Comparison of ENCODE assay signal across 11 mouse cellular contexts in the genomic region with DNA sequence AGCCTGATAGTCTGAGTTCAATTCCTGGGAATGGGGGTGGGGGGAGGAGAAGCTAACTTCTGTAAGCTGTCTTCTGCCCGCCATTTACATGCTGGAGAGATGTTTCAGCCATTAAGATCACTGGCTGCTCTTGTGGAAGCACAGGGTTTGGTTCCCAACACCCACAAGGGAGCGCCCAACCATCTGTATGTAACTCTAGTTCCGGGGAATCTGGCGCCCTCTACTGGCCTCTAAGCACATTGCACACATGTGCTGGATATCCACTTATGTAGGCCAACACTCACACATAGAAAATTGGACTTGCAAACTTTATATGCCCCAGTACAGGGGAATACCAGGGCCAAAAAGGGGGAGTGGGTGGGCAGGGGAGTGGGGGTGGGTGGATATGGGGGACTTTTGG.
A peak's percentile ranks its signal among the peaks of the same experiment; 100 is the strongest.
DNase-seq lines count a peak whose midpoint lies in the region; TF ChIP-seq lines count a peak whose summit lies in the region.
"Had no signal": no experiment of that assay in that cellular context is flagged by ENCODE, and none has a peak within 500 bp of the region (broad histone marks: within the 10 kb centered on the region; RNA-seq: fewer than 3 reads in every experiment).

No protein-coding gene starts in this region.

- no peaks in the 10 kb centered on the region for H3K4me1 ChIP-seq in CH12.LX (ENCODE audit: control insufficient read depth in 1 of 2, insufficient read depth in 2 of 2)
- 0 out of 2 replicates have a peak, but pooled peaks cover 4% of the 10 kb centered on the region for H3K4me1 ChIP-seq in embryonic facial prominence, embryonic 10.5 days
- H3K4me1 ChIP-seq: lung, embryonic 15.5 days; midbrain, embryonic 12.5 days had no signal

- no peaks in the 10 kb centered on the region for H3K36me3 ChIP-seq in CH12.LX (replicated peaks in 1 of 2; ENCODE audit: control insufficient read depth in 1 of 2, insufficient read depth in 1 of 2, low read length in 1 of 2)
- no peaks in the 10 kb centered on the region for H3K36me3 ChIP-seq in embryonic facial prominence, embryonic 10.5 days (replicated peaks)
- H3K36me3 ChIP-seq: embryonic facial prominence, embryonic 13.5 days; lung, embryonic 15.5 days; midbrain, embryonic 12.5 days had no signal

- peak; percentile 17 for TF ChIP-seq CTCF in left cerebral cortex, adult 2 months (IDR thresholded peaks at IDR 0.05)
- peak; percentile 17 to 64; a peak in 2 of 4 replicates for TF ChIP-seq CTCF in CH12.LX (conservative IDR thresholded peaks at IDR 0.05 in 1 of 2, IDR thresholded peaks at IDR 0.05 in 1 of 2; ENCODE audit: low read depth in 2 of 2, low read length in 2 of 2)

- TF ChIP-seq POLR2A in CH12.LX (IDR thresholded peaks at IDR 0.05; ENCODE audit: low read depth, low read length): no peak

- intact Hi-C loops in left cerebral cortex, adult 2 months (cut with DNase I): no loop called here
- intact Hi-C loops in left cerebral cortex, postnatal 10 days (cut with DNase I): no loop called here

- H3K4me3 ChIP-seq in left cerebral cortex, adult 2 months: no peak overlapping the region
- H3K4me3 ChIP-seq in CH12.LX (replicated peaks in 1 of 3; ENCODE audit: low read depth in 2 of 3, low read length in 2 of 3, poor library complexity in 1 of 3): no peak overlapping the region
- H3K4me3 ChIP-seq in embryonic facial prominence, embryonic 10.5 days: no peak overlapping the region
- H3K4me3 ChIP-seq: embryonic facial prominence, embryonic 13.5 days; lung, embryonic 15.5 days; midbrain, embryonic 12.5 days had no signal

- in situ Hi-C loops in CH12.LX (cut with MboI; ENCODE audit: low pct_ligation_motif_present, low pct_unique_long_range_greater_than_20kb, low sequenced_read_pairs): no loop called here

- no peak for TF ChIP-seq EP300 in CH12.LX (IDR thresholded peaks at IDR 0.05; ENCODE audit: low read length)

- peak; percentile 8 for TF ChIP-seq RAD21 in CH12.LX (IDR thresholded peaks at IDR 0.05; ENCODE audit: low read depth, low read length)

- H3K27ac ChIP-seq in left cerebral cortex, adult 2 months: no peak overlapping the region
- H3K27ac ChIP-seq in CH12.LX (ENCODE audit: insufficient read depth, low read depth): no peak overlapping the region
- H3K27ac ChIP-seq in embryonic facial prominence, embryonic 10.5 days (replicated peaks): no peak overlapping the region
- H3K27ac ChIP-seq: lung, embryonic 15.5 days; midbrain, embryonic 12.5 days had no signal

- WGBS in embryonic facial prominence, embryonic 10.5 days: 72% methylated on average over 4 of the region's 4 CpGs

- H3K4me2 ChIP-seq in CH12.LX (ENCODE audit: insufficient read depth, low read depth, poor library complexity, severe bottlenecking): no peak overlapping the region
- H3K4me2 ChIP-seq: embryonic facial prominence, embryonic 13.5 days; lung, embryonic 15.5 days; midbrain, embryonic 12.5 days had no signal

- H3K27me3 ChIP-seq in CH12.LX (replicated peaks): no peaks in the 10 kb centered on the region
- H3K27me3 ChIP-seq in embryonic facial prominence, embryonic 10.5 days (replicated peaks; ENCODE audit: low read depth, poor library complexity, severe bottlenecking): no peaks in the 10 kb centered on the region
- H3K27me3 ChIP-seq: lung, embryonic 15.5 days; midbrain, embryonic 12.5 days had no signal

- DNase-seq in left cerebral cortex, adult 2 months (ENCODE audit: extremely low spot score in 1 of 2, low spot score in 2 of 2): no peak
- DNase-seq in left cerebral cortex, postnatal 10 days (ENCODE audit: extremely low spot score in 1 of 2, low spot score in 2 of 2): no peak
- DNase-seq in 416B (ENCODE audit: low read depth) (peak; percentile 9), CH12.LX (ENCODE audit: extremely low read depth) (peak; percentile 24)
- peak; percentile 10 for DNase-seq in embryonic facial prominence, embryonic 10.5 days (ENCODE audit: low spot score)
- DNase-seq in urinary bladder, postnatal 14 days (ENCODE audit: low spot score): no peak
- no peak for DNase-seq in cerebellum, postnatal 36 days
- DNase-seq: cerebellum, adult 8-10 months had no signal

- dilution Hi-C loops in CH12.LX (cut with MboI; ENCODE audit: extremely low pct_ligation_motif_present, extremely low pct_unique_long_range_greater_than_20kb, low sequenced_read_pairs): no loop called here

- no peaks in the 10 kb centered on the region for H3K79me2 ChIP-seq in CH12.LX (replicated peaks; ENCODE audit: control insufficient read depth, extremely low read depth, insufficient read depth, poor library complexity, severe bottlenecking)

- H3K9me3 ChIP-seq in CH12.LX (replicated peaks; ENCODE audit: low read length): no peaks in the 10 kb centered on the region
- no peaks in the 10 kb centered on the region for H3K9me3 ChIP-seq in embryonic facial prominence, embryonic 10.5 days
- H3K9me3 ChIP-seq: embryonic facial prominence, embryonic 13.5 days; lung, embryonic 15.5 days; midbrain, embryonic 12.5 days had no signal

- H3K9ac ChIP-seq in CH12.LX (ENCODE audit: insufficient read depth, low read depth): no peak overlapping the region
- H3K9ac ChIP-seq: embryonic facial prominence, embryonic 13.5 days; lung, embryonic 15.5 days; midbrain, embryonic 12.5 days had no signal

TF ChIP-seq in CH12.LX, 34 proteins besides CTCF, POLR2A, EP300 and RAD21:
- TF ChIP-seq SMC3 (IDR thresholded peaks at IDR 0.05; ENCODE audit: low read depth, low read length): peak; percentile 37
- TF ChIP-seq MXI1 (IDR thresholded peaks at IDR 0.05; ENCODE audit: low read depth, low read length): no peak

Comparison
In these comparisons a context has a peak if more than half of its experiments do, and no peak if none do; other contexts are left out.
1. DNase-seq: peak in 416B (single experiment), CH12.LX (single experiment) and embryonic facial prominence, embryonic 10.5 days (single experiment); none in left cerebral cortex, adult 2 months (0 of 2), left cerebral cortex, postnatal 10 days (0 of 2), urinary bladder, postnatal 14 days (single experiment) and cerebellum, postnatal 36 days (0 of 2).